Mouse (Mus musculus): ENCODE measurements around the gene Lsm10. TPM values are rescaled to one million over a fixed set of nuclear protein-coding genes. Genes with fewer than 3 reads are reported as not detected.
"Not testable (repeated sequence)": the region's sequence is repeated elsewhere in the genome, so short reads cannot be mapped to it uniquely, and the experiment has no call there.

Gene Lsm10
- polyA plus RNA-seq, 1 experiment from 2014 or later, result 30.7 TPM

- ChIA-PET CTCF (interaction anchor here (1.7 kb wide), 1 partner anchor 22 kb away, joined by 3 read pairs; the partner anchor contains the start of gene Mrps15), POLR2A (no interaction called here)
- no peak for TF ChIP-seq CTCF (IDR thresholded peaks at IDR 0.05)
- DNase-seq (ENCODE audit: low read depth, low spot score) (no peak), ATAC-seq (no peak)
- in situ Hi-C loops (cut with MboI; ENCODE audit: low pct_unique_long_range_greater_than_20kb), result no loop called here
- H3K27me3 ChIP-seq, result no peaks in the 10 kb centered on the region
Observed at GRCm38 (mm10) chr4:126068842-126069241, 27.6 kb upstream of the Lsm10 start.

DNA sequence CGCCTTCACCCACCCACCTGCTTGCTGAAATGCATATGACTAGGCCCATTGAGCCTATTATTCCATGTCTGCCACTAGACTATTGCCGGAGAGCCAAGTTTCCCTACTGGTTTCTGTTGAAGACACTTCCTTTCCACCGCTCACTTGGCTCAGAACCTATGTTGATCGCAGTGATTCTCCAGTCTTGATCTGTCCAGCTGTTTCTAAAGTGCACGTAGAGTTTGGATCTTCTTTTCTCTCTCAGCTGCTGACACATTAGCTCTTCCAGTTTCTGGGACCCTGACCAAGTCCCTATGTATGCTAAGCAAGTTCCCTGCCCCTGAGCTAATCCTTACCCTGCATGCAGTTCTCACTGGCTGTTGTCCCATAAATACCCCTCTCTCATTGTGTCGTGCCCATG is 18.6 kb upstream of the Lsm10 start:
- CTCF ChIA-PET, result no interaction called here
- ATAC-seq, result no peak
- no peak for DNase-seq (ENCODE audit: low read depth, low spot score)
- no peaks in the 10 kb centered on the region for H3K27me3 ChIP-seq
- POLR2A ChIA-PET, result no interaction called here
- TF ChIP-seq CTCF (IDR thresholded peaks at IDR 0.05), result no peak
- in situ Hi-C loops (cut with MboI; ENCODE audit: low pct_unique_long_range_greater_than_20kb), result no loop called here

- ATAC-seq (no peak), DNase-seq (ENCODE audit: low read depth, low spot score) (no peak)
- ChIA-PET POLR2A (no interaction called here), CTCF (interaction anchor here (1.6 kb wide), 1 partner anchor 35 kb away, joined by 4 read pairs; no protein-coding TSS in a partner anchor)
- in situ Hi-C loops (cut with MboI; ENCODE audit: low pct_unique_long_range_greater_than_20kb), result no loop called here
- no peak for TF ChIP-seq CTCF (IDR thresholded peaks at IDR 0.05)
- H3K27me3 ChIP-seq, result no peaks in the 10 kb centered on the region
Observed at GRCm38 (mm10) chr4:126079266-126079665, 17.2 kb upstream of the Lsm10 start.

DNA sequence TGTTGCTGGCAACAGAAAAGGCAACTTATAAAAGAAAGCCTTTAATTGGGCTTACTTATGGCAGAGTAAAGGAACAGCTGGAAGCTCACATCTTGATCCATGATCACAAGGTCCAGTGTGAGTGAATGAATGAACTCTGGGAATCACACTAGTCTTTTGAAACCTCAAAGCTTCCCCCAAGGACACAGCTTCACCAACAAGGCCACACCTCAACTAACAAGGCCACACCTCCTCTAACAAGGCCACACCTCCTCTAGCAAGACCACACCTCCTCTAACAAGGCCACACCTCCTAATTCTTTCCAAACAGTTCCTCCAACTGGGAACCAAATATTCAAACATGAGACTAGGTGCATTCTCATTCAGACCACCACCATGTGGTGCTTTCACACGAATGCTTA is 14.8 kb upstream of the Lsm10 start:
- no peak for DNase-seq (ENCODE audit: low read depth, low spot score)
- in situ Hi-C loops (cut with MboI; ENCODE audit: low pct_unique_long_range_greater_than_20kb), result no loop called here
- TF ChIP-seq CTCF (IDR thresholded peaks at IDR 0.05), result no peak
- no peaks in the 10 kb centered on the region for H3K27me3 ChIP-seq
- ChIA-PET POLR2A (no interaction called here), CTCF (no interaction called here)
- ATAC-seq, result no peak

- ChIA-PET CTCF (no interaction called here), POLR2A (no interaction called here)
- TF ChIP-seq CTCF (IDR thresholded peaks at IDR 0.05), result no peak
- no peak for ATAC-seq
- in situ Hi-C loops (cut with MboI; ENCODE audit: low pct_unique_long_range_greater_than_20kb), result no loop called here
- no peak for DNase-seq (ENCODE audit: low read depth, low spot score)
- no peaks in the 10 kb centered on the region for H3K27me3 ChIP-seq
Observed at GRCm38 (mm10) chr4:126083021-126083420, 13.4 kb upstream of the Lsm10 start.

DNA sequence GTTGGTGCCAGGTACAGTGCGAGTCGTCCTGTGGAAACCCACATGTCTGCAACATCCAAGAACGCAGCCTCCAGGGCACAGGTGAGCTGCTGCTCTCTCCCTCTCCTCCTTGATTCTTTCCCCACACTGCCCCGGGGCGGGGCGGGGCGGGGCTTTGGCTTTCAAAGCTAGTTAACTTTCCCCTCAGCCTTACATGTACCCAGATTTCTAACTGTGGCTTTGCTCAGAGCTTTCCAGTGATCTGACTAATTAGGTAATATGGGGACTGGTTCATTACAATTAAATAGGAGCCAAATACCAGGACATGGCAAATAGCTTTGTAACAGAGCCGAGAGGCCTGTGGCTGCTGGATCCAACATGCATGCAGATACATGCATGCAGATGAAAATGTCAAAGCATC is 12.0 kb upstream of the Lsm10 start:
- ATAC-seq (no peak), DNase-seq (ENCODE audit: low read depth, low spot score) (no peak)
- in situ Hi-C loops (cut with MboI; ENCODE audit: low pct_unique_long_range_greater_than_20kb), result no loop called here
- no peaks in the 10 kb centered on the region for H3K27me3 ChIP-seq
- TF ChIP-seq CTCF (IDR thresholded peaks at IDR 0.05), result no peak
- CTCF ChIA-PET, result interaction anchor here (1.5 to 3.3 kb wide), 2 partner anchors 27 to 30 kb away, joined by 3 to 27 read pairs; no protein-coding TSS in a partner anchor
- POLR2A ChIA-PET, result interaction anchor here (0.6 kb wide), 1 partner anchor 177 kb away, joined by 3 read pairs; no protein-coding TSS in a partner anchor

DNA sequence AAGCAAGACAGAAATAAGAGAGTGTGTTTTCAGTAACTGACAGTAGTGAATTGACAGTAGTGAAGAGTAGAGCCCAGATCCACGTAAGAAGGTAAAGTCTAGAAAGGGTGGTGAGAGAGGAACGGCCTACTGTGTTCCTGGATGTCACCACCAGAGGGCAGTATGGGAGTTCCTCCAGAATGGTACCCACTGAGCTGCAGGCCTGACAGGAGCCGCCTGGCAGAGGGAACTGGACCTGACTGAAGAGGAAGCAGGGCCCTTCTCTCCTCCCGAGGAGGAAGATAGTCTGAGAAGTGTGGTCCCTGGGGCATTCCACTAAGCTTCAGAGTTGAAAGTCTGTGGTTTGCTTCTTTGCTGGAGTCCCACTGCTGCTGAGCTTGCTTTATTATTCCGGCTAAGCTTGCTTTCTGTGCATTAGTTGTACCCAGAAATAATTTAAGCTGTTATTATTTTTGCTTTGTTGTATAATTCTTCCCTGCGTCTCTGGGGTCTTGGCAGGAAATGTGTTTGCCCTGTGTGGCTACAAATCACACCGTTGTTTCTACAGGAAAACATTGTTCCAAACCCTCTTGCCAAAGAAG is 10.3 kb upstream of the Lsm10 start:
- in situ Hi-C loops (cut with MboI; ENCODE audit: low pct_unique_long_range_greater_than_20kb), result loop anchor here (5.0 kb wide), 1 partner anchor 71 kb away; no protein-coding TSS in a partner anchor
- ATAC-seq (peak; percentile 74), DNase-seq (ENCODE audit: low read depth, low spot score) (peak; percentile 38)
- TF ChIP-seq CTCF (IDR thresholded peaks at IDR 0.05), result peak; percentile 86
- ChIA-PET POLR2A (interaction anchor here (0.8 to 1.2 kb wide), 2 partner anchors 27 to 30 kb away, joined by 3 to 4 read pairs; no protein-coding TSS in a partner anchor), CTCF (interaction anchor here (0.7 to 3.3 kb wide), 17 partner anchors 10 to 142 kb away, joined by 3 to 27 read pairs (median 3); partner anchors contain the start of gene Lsm10)
- no peaks in the 10 kb centered on the region for H3K27me3 ChIP-seq

GRCm38 (mm10) chr4:126090101-126090847 is 6.1 kb upstream of the Lsm10 start:
- ATAC-seq (no peak), DNase-seq (ENCODE audit: low read depth, low spot score) (no peak)
- CTCF ChIA-PET, result no interaction called here
- POLR2A ChIA-PET, result no interaction called here
- in situ Hi-C loops (cut with MboI; ENCODE audit: low pct_unique_long_range_greater_than_20kb), result no loop called here
- H3K27me3 ChIP-seq, result no peaks in the 10 kb centered on the region
- TF ChIP-seq CTCF (IDR thresholded peaks at IDR 0.05), result no peak

- no peak for TF ChIP-seq CTCF (IDR thresholded peaks at IDR 0.05)
- ATAC-seq (no peak), DNase-seq (ENCODE audit: low read depth, low spot score) (no peak)
- H3K27me3 ChIP-seq, result no peaks in the 10 kb centered on the region
- in situ Hi-C loops (cut with MboI; ENCODE audit: low pct_unique_long_range_greater_than_20kb), result no loop called here
- ChIA-PET CTCF (no interaction called here), POLR2A (no interaction called here)
Observed at GRCm38 (mm10) chr4:126090848-126091124, 5.6 kb upstream of the Lsm10 start.

GRCm38 (mm10) chr4:126091873-126092272 is 4.5 kb upstream of the Lsm10 start:
- in situ Hi-C loops (cut with MboI; ENCODE audit: low pct_unique_long_range_greater_than_20kb), result no loop called here
- ATAC-seq, result no peak
- CTCF ChIA-PET, result no interaction called here
- no peak for TF ChIP-seq CTCF (IDR thresholded peaks at IDR 0.05)
- DNase-seq (ENCODE audit: low read depth, low spot score), result no peak
- H3K27me3 ChIP-seq, result no peaks in the 10 kb centered on the region
- POLR2A ChIA-PET, result no interaction called here

DNA sequence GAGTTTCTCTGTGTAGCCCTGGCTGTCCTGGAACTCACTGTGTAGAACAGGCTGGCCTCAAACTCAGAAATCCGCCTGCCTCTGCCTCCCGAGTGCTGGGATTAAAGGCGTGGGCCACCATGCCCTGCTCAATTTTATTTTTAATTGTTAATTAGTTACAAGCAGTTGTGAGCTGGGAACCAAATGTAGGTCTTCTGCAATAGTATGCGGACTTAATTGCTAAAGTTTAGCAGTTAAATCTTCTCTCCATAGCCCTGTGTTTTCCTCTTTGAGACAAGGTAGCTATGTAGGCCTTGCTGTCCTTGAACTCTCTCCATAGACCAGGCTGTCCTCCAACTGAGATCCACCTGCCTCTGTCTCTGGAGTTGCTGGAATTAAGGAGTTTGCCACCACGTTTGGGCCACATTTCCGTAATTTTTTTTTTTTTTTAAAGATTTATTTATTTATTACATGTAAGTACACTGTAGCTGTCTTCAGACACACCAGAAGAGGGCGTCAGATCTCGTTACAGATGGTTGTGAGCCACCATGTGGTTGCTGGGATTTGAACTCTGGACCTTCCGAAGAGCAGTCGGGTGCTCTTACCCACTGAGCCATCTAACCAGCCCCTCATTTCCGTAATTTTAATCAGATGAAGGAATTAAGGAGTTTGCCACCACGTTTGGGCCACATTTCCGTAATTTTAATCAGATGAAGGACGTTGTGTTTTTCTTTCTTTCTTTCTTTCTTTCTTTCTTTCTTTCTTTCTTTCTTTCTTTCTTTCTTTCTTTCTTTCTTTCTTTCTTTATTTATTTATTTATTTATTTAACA is 597 bp upstream of the Lsm10 start:
- ChIA-PET CTCF (interaction anchor here (1.8 kb wide), 1 partner anchor 9 kb away, joined by 8 read pairs; no protein-coding TSS in a partner anchor), POLR2A (interaction anchor here (2.3 kb wide), 1 partner anchor 16 kb away, joined by 7 read pairs; no protein-coding TSS in a partner anchor)
- H3K27me3 ChIP-seq; in situ Hi-C loops (cut with MboI; ENCODE audit: low pct_unique_long_range_greater_than_20kb); DNase-seq (ENCODE audit: low read depth, low spot score); ATAC-seq: not testable (repeated sequence)
